In genomic region chr9:41610347-41610746, GRCm38 (mm10) we compare ENCODE assay signal across 11 mouse cellular contexts.
DNase-seq lines count a peak whose midpoint lies in the region; ATAC-seq and TF ChIP-seq lines count a peak whose summit lies in the region.
"Had no signal": no experiment of that assay in that cellular context is flagged by ENCODE, and none has a peak within 500 bp of the region (broad histone marks: within the 10 kb centered on the region; RNA-seq: fewer than 3 reads in every experiment).

No protein-coding gene starts in this region.

- peak; percentile 58 for DNase-seq in lung, embryonic 14.5 days
- no peak for DNase-seq in lung, postnatal 25 days (ENCODE audit: low spot score)
- no peak for DNase-seq in forebrain, embryonic 11.5 days (ENCODE audit: low spot score)
- no peak for DNase-seq in limb, embryonic 10.5 days (ENCODE audit: low spot score)
- DNase-seq in urinary bladder, adult 2 months (ENCODE audit: low spot score): no peak
- no peak for DNase-seq in testis, postnatal 14 days (ENCODE audit: low spot score)
- DNase-seq in natural killer cell, adult 2 months (ENCODE audit: low spot score in 2 of 2): no peak
- DNase-seq: right cerebral cortex, postnatal 4 days; thymus, postnatal 25 days had no signal

- no peak overlapping the region for H3K4me3 ChIP-seq in lung, embryonic 14.5 days (ENCODE audit: low read depth, low read length)
- H3K4me3 ChIP-seq in forebrain, embryonic 11.5 days (ENCODE audit: low read depth, low read length): no peak overlapping the region
- H3K4me3 ChIP-seq in limb, embryonic 10.5 days: no peak overlapping the region
- no peak overlapping the region for H3K4me3 ChIP-seq in neural tube, embryonic 14.5 days (ENCODE audit: low read depth, low read length)

- H3K27me3 ChIP-seq in lung, embryonic 14.5 days (ENCODE audit: insufficient read depth, low read length): no peaks in the 10 kb centered on the region
- no peaks in the 10 kb centered on the region for H3K27me3 ChIP-seq in forebrain, embryonic 11.5 days (ENCODE audit: control insufficient read depth, insufficient read depth, low read length)
- no peaks in the 10 kb centered on the region for H3K27me3 ChIP-seq in limb, embryonic 10.5 days (ENCODE audit: low read depth, poor library complexity, severe bottlenecking)
- H3K27me3 ChIP-seq in neural tube, embryonic 14.5 days (ENCODE audit: control insufficient read depth, insufficient read depth, low read length): no peaks in the 10 kb centered on the region
- H3K27me3 ChIP-seq: CH12.LX had no signal

- no peak overlapping the region for H3K4me2 ChIP-seq in lung, embryonic 14.5 days
- no peak overlapping the region for H3K4me2 ChIP-seq in forebrain, embryonic 11.5 days (ENCODE audit: low read depth, low read length, severe bottlenecking)
- H3K4me2 ChIP-seq in neural tube, embryonic 14.5 days (ENCODE audit: low read depth, low read length): no peak overlapping the region

- H3K36me3 ChIP-seq in lung, embryonic 14.5 days (ENCODE audit: insufficient read depth): no peaks in the 10 kb centered on the region
- no peaks in the 10 kb centered on the region for H3K36me3 ChIP-seq in forebrain, embryonic 11.5 days (ENCODE audit: control insufficient read depth, insufficient read depth, low read length)
- no peaks in the 10 kb centered on the region for H3K36me3 ChIP-seq in limb, embryonic 10.5 days
- H3K36me3 ChIP-seq in neural tube, embryonic 14.5 days (ENCODE audit: control insufficient read depth, insufficient read depth, low read length): 0 out of 2 replicates have a peak, but pooled peaks cover 4% of the 10 kb centered on the region

- 18% methylated on average over 4 of the region's 4 CpGs for whole genome bisulfite sequencing in lung, embryonic 14.5 days
- WGBS in forebrain, embryonic 11.5 days: 28% methylated on average over 4 of the region's 4 CpGs
- 53% methylated on average over 4 of the region's 4 CpGs for WGBS in limb, embryonic 10.5 days
- WGBS in neural tube, embryonic 14.5 days: 26% methylated on average over 4 of the region's 4 CpGs

- TF ChIP-seq CTCF in lung, embryonic 14.5 days (IDR thresholded peaks at IDR 0.05; ENCODE audit: low read depth): no peak

- H3K9ac ChIP-seq in lung, embryonic 14.5 days: no peak overlapping the region
- H3K9ac ChIP-seq in forebrain, embryonic 11.5 days (ENCODE audit: low read length): no peak overlapping the region; the same call in 1 of the 2 replicates
- H3K9ac ChIP-seq in neural tube, embryonic 14.5 days (replicated peaks; ENCODE audit: low read depth, low read length): no peak overlapping the region

- peaks cover 16% of the 10 kb centered on the region for H3K4me1 ChIP-seq in lung, embryonic 14.5 days (ENCODE audit: insufficient read depth)
- peaks cover 20% of the 10 kb centered on the region for H3K4me1 ChIP-seq in forebrain, embryonic 11.5 days (replicated peaks; ENCODE audit: control insufficient read depth, insufficient read depth, low read length)
- peaks cover 53% of the 10 kb centered on the region for H3K4me1 ChIP-seq in limb, embryonic 10.5 days
- H3K4me1 ChIP-seq in neural tube, embryonic 14.5 days (ENCODE audit: control insufficient read depth, insufficient read depth, low read length): peaks cover 34% of the 10 kb centered on the region

- no peaks in the 10 kb centered on the region for H3K9me3 ChIP-seq in lung, embryonic 14.5 days (ENCODE audit: low read depth, low read length)
- H3K9me3 ChIP-seq in forebrain, embryonic 11.5 days (ENCODE audit: control insufficient read depth, low read length): no peaks in the 10 kb centered on the region
- no peaks in the 10 kb centered on the region for H3K9me3 ChIP-seq in limb, embryonic 10.5 days (replicated peaks)
- H3K9me3 ChIP-seq in neural tube, embryonic 14.5 days (ENCODE audit: control insufficient read depth, low read length): no peaks in the 10 kb centered on the region

- 0 out of 2 replicates have a peak, but pooled peaks have one; percentile 10 for ATAC-seq in lung, embryonic 14.5 days (ENCODE audit: insufficient read depth)
- no peak for ATAC-seq in forebrain, embryonic 11.5 days (replicated peaks; ENCODE audit: low FRiP score)
- ATAC-seq in neural tube, embryonic 14.5 days (ENCODE audit: low read depth): no peak

- H3K27ac ChIP-seq in lung, embryonic 14.5 days (ENCODE audit: low read depth): peak overlapping the region; percentile 65; the same call in 1 of the 2 replicates
- peak overlapping the region; percentile 95 for H3K27ac ChIP-seq in forebrain, embryonic 11.5 days (ENCODE audit: low read depth, low read length)
- H3K27ac ChIP-seq in limb, embryonic 10.5 days: peak overlapping the region; percentile 81
- peak overlapping the region; percentile 81 for H3K27ac ChIP-seq in neural tube, embryonic 14.5 days (ENCODE audit: low read depth, low read length)
